21 mouse cellular contexts compared by ENCODE assay signal in genomic region chr11:48827926-48828325, GRCm38 (mm10).
"Had no signal": no experiment of that assay in that cellular context is flagged by ENCODE, and none has a peak within 500 bp of the region (broad histone marks: within the 10 kb centered on the region; RNA-seq: fewer than 3 reads in every experiment).

No protein-coding gene starts in this region.

- DNase-seq: kidney, adult 18-20 months; kidney, adult 9 months; kidney, postnatal 14 days; kidney, postnatal 4 days; layer of hippocampus, adult 9-11 months; layer of hippocampus, postnatal 36 days; liver; lung, adult 18-20 months; lung, postnatal 10 days; lung, postnatal 4 days; midbrain, embryonic 14.5 days; thymus, adult 18-20 months; thymus, postnatal 14 days; thymus, postnatal 4 days had no signal

- ATAC-seq: intestine, embryonic 16.5 days; liver, embryonic 12.5 days had no signal

- H3K27ac ChIP-seq: limb, embryonic 10.5 days; limb, embryonic 13.5 days; liver, embryonic 12.5 days; liver, embryonic 15.5 days; lung, embryonic 15.5 days; stomach, postnatal 0 days had no signal

- H3K4me3 ChIP-seq: lung, embryonic 15.5 days had no signal
